Mouse (Mus musculus): Measurements from ENCODE around the gene Ppp1r1b. TPM values are rescaled to one million over a fixed set of nuclear protein-coding genes. Genes with fewer than 3 reads are reported as not detected.
"Not testable (repeated sequence)": the region's sequence is repeated elsewhere in the genome, so short reads cannot be mapped to it uniquely, and the experiment has no call there.

Gene Ppp1r1b
- total RNA-seq, 2 experiments from 2014 or later, result 17.5 to 24.1 TPM

- no peak for DNase-seq (ENCODE audit: low spot score in 2 of 2)
Measured at GRCm38 (mm10) chr11:98370588-98370987, 22.4 kb downstream of the Ppp1r1b start.

GRCm38 (mm10) chr11:98371556-98372240, 23.5 kb downstream of the Ppp1r1b start:
- DNase-seq (ENCODE audit: low spot score in 2 of 2), result peak; percentile 44 to 52

GRCm38 (mm10) chr11:98372406-98372805, 24.2 kb downstream of the Ppp1r1b start:
- DNase-seq (ENCODE audit: low spot score in 2 of 2), result peak; percentile 69 to 71

GRCm38 (mm10) chr11:98373244-98373643, 25.0 kb downstream of the Ppp1r1b start:
- no peak for DNase-seq (ENCODE audit: low spot score in 2 of 2)

GRCm38 (mm10) chr11:98374266-98374665, 26.1 kb downstream of the Ppp1r1b start:
- no peak for DNase-seq (ENCODE audit: low spot score in 2 of 2)

- no peak for DNase-seq (ENCODE audit: low spot score in 2 of 2)
Measured at GRCm38 (mm10) chr11:98376756-98377155, 28.6 kb downstream of the Ppp1r1b start.

GRCm38 (mm10) chr11:98377787-98378186, 29.6 kb downstream of the Ppp1r1b start:
- DNase-seq (ENCODE audit: low spot score in 2 of 2), result no peak

- DNase-seq (ENCODE audit: low spot score in 2 of 2), result no peak
Measured at GRCm38 (mm10) chr11:98379379-98379778, 31.2 kb downstream of the Ppp1r1b start.

GRCm38 (mm10) chr11:98380106-98380505, 31.9 kb downstream of the Ppp1r1b start:
- peak in 1 of 2 experiments; percentile 40 for DNase-seq (ENCODE audit: low spot score in 2 of 2)

GRCm38 (mm10) chr11:98381651-98382050, 33.4 kb downstream of the Ppp1r1b start:
- DNase-seq (ENCODE audit: low spot score in 2 of 2), result no peak

GRCm38 (mm10) chr11:98382405-98382804, 34.2 kb downstream of the Ppp1r1b start:
- not testable (repeated sequence) for DNase-seq (ENCODE audit: low spot score in 2 of 2)

GRCm38 (mm10) chr11:98383261-98384030, 35.2 kb downstream of the Ppp1r1b start, which contains the start of gene Tcap:
TSS of gene Tcap (plus strand) at chr11:98383811.
- no peak for DNase-seq (ENCODE audit: low spot score in 2 of 2)

GRCm38 (mm10) chr11:98384216-98384615, 36.0 kb downstream of the Ppp1r1b start:
- no peak for DNase-seq (ENCODE audit: low spot score in 2 of 2)

- no peak for DNase-seq (ENCODE audit: low spot score in 2 of 2)
Measured at GRCm38 (mm10) chr11:98384721-98385637, 36.8 kb downstream of the Ppp1r1b start.

- DNase-seq (ENCODE audit: low spot score in 2 of 2), result no peak
Measured at GRCm38 (mm10) chr11:98385638-98386585, 37.7 kb downstream of the Ppp1r1b start, which contains the start of gene Pnmt. TSS of gene Pnmt (plus strand) at chr11:98386450.

- DNase-seq (ENCODE audit: low spot score in 2 of 2), result no peak
Measured at GRCm38 (mm10) chr11:98386596-98386995, 38.4 kb downstream of the Ppp1r1b start.

- DNase-seq (ENCODE audit: low spot score in 2 of 2), result no peak
Measured at GRCm38 (mm10) chr11:98387056-98387577, 38.9 kb downstream of the Ppp1r1b start.

- DNase-seq (ENCODE audit: low spot score in 2 of 2), result no peak
Measured at GRCm38 (mm10) chr11:98388282-98388681, 40.1 kb downstream of the Ppp1r1b start.

GRCm38 (mm10) chr11:98389221-98389780, 41.1 kb downstream of the Ppp1r1b start:
- peak; percentile 63 to 76 for DNase-seq (ENCODE audit: low spot score in 2 of 2)

All from layer of hippocampus, postnatal 10 days (tissue).